Mouse (Mus musculus) spleen, postnatal 4 days (tissue): ENCODE measurements around the gene Prox2.

Experiments used
- DNase-seq, 2 experiments: peaks; one replicate each; pipeline ENCODE4 v3.0.0; 2022; ENCODE audit warnings: low spot score in 2 of 2

The Prox2 gene

GRCm38 (mm10) chr12:85131361-85131760 is 20.8 kb upstream of the Prox2 start:
- DNase-seq: peak in 1 of 2 experiments; percentile 57

- no peak for DNase-seq
These were observed 18.9 kb upstream of the Prox2 start for GRCm38 (mm10) chr12:85129426-85129978.

- no peak for DNase-seq
These were observed 16.5 kb upstream of the Prox2 start for GRCm38 (mm10) chr12:85126986-85127603.

GRCm38 (mm10) chr12:85124751-85125150 is 14.2 kb upstream of the Prox2 start:
- DNase-seq: no peak

- no peak for DNase-seq
These were observed 13.1 kb upstream of the Prox2 start for GRCm38 (mm10) chr12:85123645-85124044.

GRCm38 (mm10) chr12:85123108-85123530 is 12.6 kb upstream of the Prox2 start:
- no peak for DNase-seq

- DNase-seq: no peak
These were observed 11.4 kb upstream of the Prox2 start for GRCm38 (mm10) chr12:85121806-85122459.

GRCm38 (mm10) chr12:85115678-85116077 is 5.1 kb upstream of the Prox2 start:
- DNase-seq: no peak

- no peak for DNase-seq
These were observed 3.4 kb upstream of the Prox2 start for GRCm38 (mm10) chr12:85113917-85114316.

GRCm38 (mm10) chr12:85113337-85113736 is 2.8 kb upstream of the Prox2 start:
- DNase-seq: no peak

- no peak for DNase-seq
These were observed 2.1 kb upstream of the Prox2 start for GRCm38 (mm10) chr12:85112550-85113251.

GRCm38 (mm10) chr12:85110011-85110697 is 405 bp downstream of the Prox2 start:
- peak in 1 of 2 experiments; percentile 65 for DNase-seq

GRCm38 (mm10) chr12:85109426-85109825 is 1.1 kb downstream of the Prox2 start:
- no peak for DNase-seq

- no peak for DNase-seq
These were observed 1.9 kb downstream of the Prox2 start for GRCm38 (mm10) chr12:85108643-85109042.

GRCm38 (mm10) chr12:85106292-85106691 is 4.3 kb downstream of the Prox2 start:
- no peak for DNase-seq

GRCm38 (mm10) chr12:85104789-85105188 is 5.8 kb downstream of the Prox2 start:
- no peak for DNase-seq

GRCm38 (mm10) chr12:85103096-85103495 is 7.5 kb downstream of the Prox2 start:
- DNase-seq: no peak

- DNase-seq: no peak
These were observed 8.9 kb downstream of the Prox2 start for GRCm38 (mm10) chr12:85101521-85102106.

- DNase-seq: no peak
These were observed 9.6 kb downstream of the Prox2 start for GRCm38 (mm10) chr12:85101001-85101400.

GRCm38 (mm10) chr12:85095859-85096258 is 14.7 kb downstream of the Prox2 start:
- DNase-seq: no peak

- no peak for DNase-seq
These were observed 15.4 kb downstream of the Prox2 start for GRCm38 (mm10) chr12:85095146-85095545.

- no peak for DNase-seq
These were observed 15.9 kb downstream of the Prox2 start for GRCm38 (mm10) chr12:85094706-85095105.
